Mouse (Mus musculus): ENCODE measurements around the gene Acadl. TPM values are rescaled to one million over a fixed set of nuclear protein-coding genes. Genes with fewer than 3 reads are reported as not detected.

Gene Acadl
- 264 TPM for polyA plus RNA-seq (2014; fragmentation: Illumina TruSeq; extraction: RNeasy Lipid Tissue Mini Kit (QIAGEN cat#74804); ENCODE audit: low read depth, low replicate concordance)

GRCm38 (mm10) chr1:66862712-66863511 lies at the start of gene Acadl:
TSS of gene Acadl (minus strand) at chr1:66863277.

GRCm38 (mm10) chr1:66817453-66817839 lies 45.6 kb downstream of the Acadl start, which contains the start of gene Kansl1l:
TSS of gene Kansl1l (minus strand) at chr1:66817562.

Other genes starting within 250 kb of the Acadl start
- 118 TPM for gene Rpe, start 162.4 kb downstream of the Acadl start, polyA plus RNA-seq (2014; fragmentation: Illumina TruSeq; extraction: RNeasy Lipid Tissue Mini Kit (QIAGEN cat#74804); ENCODE audit: low read depth, low replicate concordance)
- gene Kansl1l, start 45.7 kb downstream of the Acadl start, polyA plus RNA-seq (2014; fragmentation: Illumina TruSeq; extraction: RNeasy Lipid Tissue Mini Kit (QIAGEN cat#74804); ENCODE audit: low read depth, low replicate concordance): 46.4 TPM
- gene Myl1, start 82.1 kb upstream of the Acadl start, polyA plus RNA-seq (2014; fragmentation: Illumina TruSeq; extraction: RNeasy Lipid Tissue Mini Kit (QIAGEN cat#74804); ENCODE audit: low read depth, low replicate concordance): 2.2 TPM
- 15.1 TPM for gene Lancl1, start 175.6 kb upstream of the Acadl start, polyA plus RNA-seq (2014; fragmentation: Illumina TruSeq; extraction: RNeasy Lipid Tissue Mini Kit (QIAGEN cat#74804); ENCODE audit: low read depth, low replicate concordance)